Mouse (Mus musculus) embryonic fibroblast, embryonic 13.5 days (primary cell): ENCODE data around the gene Irf4.

Experiments
- CTCF ChIP-seq: IDR thresholded peaks from 2 replicates; pipeline ENCODE4 v1.5.1; 2011; ENCODE audit warnings: mild to moderate bottlenecking, control low read depth, low read length, moderate library complexity, borderline replicate concordance; ENCODE audit not compliant: insufficient read depth
- POLR2A ChIP-seq: IDR thresholded peaks from 2 replicates; pipeline ENCODE4 v1.6.1; 2011; ENCODE audit warnings: low read depth, mild to moderate bottlenecking, control low read depth, low read length, moderate library complexity

DNA sequence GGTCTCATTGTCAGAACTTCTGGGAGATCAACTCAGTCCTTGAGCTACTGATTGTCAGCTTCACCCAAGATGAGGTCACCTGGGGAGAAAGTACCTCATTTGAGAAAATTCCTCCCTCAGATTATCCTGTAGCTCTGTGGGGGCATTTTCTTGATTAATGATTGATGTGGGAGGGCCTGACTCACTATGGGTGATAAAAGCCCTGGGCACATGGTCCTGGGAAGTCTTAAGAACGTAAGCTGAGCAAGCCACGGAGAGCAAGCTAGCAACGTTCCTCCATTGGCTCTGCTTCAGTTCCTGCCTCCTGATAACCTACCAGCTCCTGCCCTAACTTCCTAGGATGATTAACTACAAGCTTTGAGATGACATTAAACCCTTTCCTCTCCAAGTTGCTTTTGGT is 35.4 kb upstream of the Irf4 start:
- TF ChIP-seq CTCF (no peak), POLR2A (no peak)
